Mouse (Mus musculus): Measurements from ENCODE around the gene Smad6. TPM values are rescaled to one million over a fixed set of nuclear protein-coding genes. Genes with fewer than 3 reads are reported as not detected.

The Smad6 gene
- polyA plus RNA-seq, 1 experiment = 2.6 TPM

- no peak overlapping the region for H3K4me3 ChIP-seq (ENCODE audit: insufficient read depth, low read length)
- TF ChIP-seq CTCF (IDR thresholded peaks at IDR 0.05; ENCODE audit: extremely low read depth, insufficient read depth, low read length) = no peak
- no peak for TF ChIP-seq POLR2A (IDR thresholded peaks at IDR 0.05; ENCODE audit: extremely low read depth, insufficient read depth, low read length)
- H3K4me1 ChIP-seq (ENCODE audit: control insufficient read depth, insufficient read depth, low read length) = no peaks in the 10 kb centered on the region; the same call in 1 of the 2 replicates
- H3K27ac ChIP-seq (ENCODE audit: insufficient read depth, low read length) = no peak overlapping the region
Measured at GRCm38 (mm10) chr9:64051241-64051640, 29.4 kb upstream of the Smad6 start.

GRCm38 (mm10) chr9:64050513-64051065 lies 28.7 kb upstream of the Smad6 start:
- TF ChIP-seq CTCF (IDR thresholded peaks at IDR 0.05; ENCODE audit: extremely low read depth, insufficient read depth, low read length) = no peak
- TF ChIP-seq POLR2A (IDR thresholded peaks at IDR 0.05; ENCODE audit: extremely low read depth, insufficient read depth, low read length) = no peak
- H3K4me1 ChIP-seq (ENCODE audit: control insufficient read depth, insufficient read depth, low read length) = no peaks in the 10 kb centered on the region; the same call in 1 of the 2 replicates
- no peak overlapping the region; the same call in 1 of the 2 replicates for H3K4me3 ChIP-seq (ENCODE audit: insufficient read depth, low read length)
- H3K27ac ChIP-seq (ENCODE audit: insufficient read depth, low read length) = no peak overlapping the region

- Histone ChIP-seq H3K4me3 (ENCODE audit: insufficient read depth, low read length) (peak overlapping the region; percentile 10; the same call in 1 of the 2 replicates), H3K27ac (ENCODE audit: insufficient read depth, low read length) (no peak overlapping the region), H3K4me1 (ENCODE audit: control insufficient read depth, insufficient read depth, low read length) (no peaks in the 10 kb centered on the region; the same call in 1 of the 2 replicates)
- TF ChIP-seq CTCF (IDR thresholded peaks at IDR 0.05; ENCODE audit: extremely low read depth, insufficient read depth, low read length) (no peak), POLR2A (IDR thresholded peaks at IDR 0.05; ENCODE audit: extremely low read depth, insufficient read depth, low read length) (no peak)
Measured at GRCm38 (mm10) chr9:64049471-64050380, 27.9 kb upstream of the Smad6 start.

- Histone ChIP-seq H3K4me3 (ENCODE audit: insufficient read depth, low read length) (no peak overlapping the region), H3K27ac (ENCODE audit: insufficient read depth, low read length) (no peak overlapping the region), H3K4me1 (ENCODE audit: control insufficient read depth, insufficient read depth, low read length) (no peaks in the 10 kb centered on the region; the same call in 1 of the 2 replicates)
- TF ChIP-seq CTCF (IDR thresholded peaks at IDR 0.05; ENCODE audit: extremely low read depth, insufficient read depth, low read length) (no peak), POLR2A (IDR thresholded peaks at IDR 0.05; ENCODE audit: extremely low read depth, insufficient read depth, low read length) (no peak)
Measured at GRCm38 (mm10) chr9:64045117-64045890, 23.4 kb upstream of the Smad6 start.

GRCm38 (mm10) chr9:64044343-64044742 lies 22.5 kb upstream of the Smad6 start:
- Histone ChIP-seq H3K4me3 (ENCODE audit: insufficient read depth, low read length) (no peak overlapping the region), H3K4me1 (ENCODE audit: control insufficient read depth, insufficient read depth, low read length) (no peaks in the 10 kb centered on the region)
- TF ChIP-seq POLR2A (IDR thresholded peaks at IDR 0.05; ENCODE audit: extremely low read depth, insufficient read depth, low read length) = no peak
- no peak for TF ChIP-seq CTCF (IDR thresholded peaks at IDR 0.05; ENCODE audit: extremely low read depth, insufficient read depth, low read length)

GRCm38 (mm10) chr9:64042911-64043310 lies 21.1 kb upstream of the Smad6 start:
- H3K4me1 ChIP-seq (ENCODE audit: control insufficient read depth, insufficient read depth, low read length) = no peaks in the 10 kb centered on the region
- TF ChIP-seq POLR2A (IDR thresholded peaks at IDR 0.05; ENCODE audit: extremely low read depth, insufficient read depth, low read length) = no peak
- no peak for TF ChIP-seq CTCF (IDR thresholded peaks at IDR 0.05; ENCODE audit: extremely low read depth, insufficient read depth, low read length)
- H3K27ac ChIP-seq (ENCODE audit: insufficient read depth, low read length) = no peak overlapping the region
- H3K4me3 ChIP-seq (ENCODE audit: insufficient read depth, low read length) = no peak overlapping the region

More at GRCm38 (mm10) chr9:64044343-64044742, 22.5 kb upstream of the Smad6 start:
- no peak overlapping the region for H3K27ac ChIP-seq (ENCODE audit: insufficient read depth, low read length)

- Histone ChIP-seq H3K27ac (ENCODE audit: insufficient read depth, low read length) (no peak overlapping the region), H3K4me1 (ENCODE audit: control insufficient read depth, insufficient read depth, low read length) (no peaks in the 10 kb centered on the region), H3K4me3 (ENCODE audit: insufficient read depth, low read length) (no peak overlapping the region)
- TF ChIP-seq POLR2A (IDR thresholded peaks at IDR 0.05; ENCODE audit: extremely low read depth, insufficient read depth, low read length) = no peak
- no peak for TF ChIP-seq CTCF (IDR thresholded peaks at IDR 0.05; ENCODE audit: extremely low read depth, insufficient read depth, low read length)
Measured at GRCm38 (mm10) chr9:64042216-64042615, 20.4 kb upstream of the Smad6 start.

GRCm38 (mm10) chr9:64029908-64030631 lies 8.2 kb upstream of the Smad6 start:
- TF ChIP-seq CTCF (IDR thresholded peaks at IDR 0.05; ENCODE audit: extremely low read depth, insufficient read depth, low read length) (no peak), POLR2A (IDR thresholded peaks at IDR 0.05; ENCODE audit: extremely low read depth, insufficient read depth, low read length) (no peak)
- no peaks in the 10 kb centered on the region for H3K4me1 ChIP-seq (ENCODE audit: control insufficient read depth, insufficient read depth, low read length)
- H3K4me3 ChIP-seq (ENCODE audit: insufficient read depth, low read length) = no peak overlapping the region

GRCm38 (mm10) chr9:64025565-64025964 lies 3.7 kb upstream of the Smad6 start:
- TF ChIP-seq CTCF (IDR thresholded peaks at IDR 0.05; ENCODE audit: extremely low read depth, insufficient read depth, low read length) (peak; percentile 60), POLR2A (IDR thresholded peaks at IDR 0.05; ENCODE audit: extremely low read depth, insufficient read depth, low read length) (no peak)

More at GRCm38 (mm10) chr9:64029908-64030631, 8.2 kb upstream of the Smad6 start:
- no peak overlapping the region for H3K27ac ChIP-seq (ENCODE audit: insufficient read depth, low read length)

More at GRCm38 (mm10) chr9:64025565-64025964, 3.7 kb upstream of the Smad6 start:
- Histone ChIP-seq H3K27ac (ENCODE audit: insufficient read depth, low read length) (no peak overlapping the region), H3K4me1 (ENCODE audit: control insufficient read depth, insufficient read depth, low read length) (no peaks in the 10 kb centered on the region), H3K4me3 (ENCODE audit: insufficient read depth, low read length) (no peak overlapping the region)
